ENCODE assay signal across 27 mouse cellular contexts in genomic region chr1:153121320-153121719, GRCm38 (mm10).
DNase-seq lines count a peak whose midpoint lies in the region; ATAC-seq and TF ChIP-seq lines count a peak whose summit lies in the region.
"Had no signal": no experiment of that assay in that cellular context is flagged by ENCODE, and none has a peak within 500 bp of the region (broad histone marks: within the 10 kb centered on the region; RNA-seq: fewer than 3 reads in every experiment).

No protein-coding gene starts in this region.

- no peak overlapping the region for H3K9ac ChIP-seq in liver, embryonic 13.5 days
- no peak overlapping the region for H3K9ac ChIP-seq in MEL (ENCODE audit: control insufficient read depth, low read depth, low read length, poor library complexity, severe bottlenecking)
- no peak overlapping the region for H3K9ac ChIP-seq in hindbrain, embryonic 14.5 days
- H3K9ac ChIP-seq: intestine, embryonic 15.5 days; lung, embryonic 14.5 days had no signal

- 0 out of 2 replicates have a peak, but pooled peaks cover 6% of the 10 kb centered on the region for H3K4me1 ChIP-seq in liver, embryonic 13.5 days (replicated peaks)
- H3K4me1 ChIP-seq in MEL (ENCODE audit: control insufficient read depth in 1 of 2, insufficient read depth in 2 of 2, low read length in 2 of 2) = peaks cover 5 to 24% of the 10 kb centered on the region in 2 experiments
- H3K4me1 ChIP-seq in embryonic fibroblast, embryonic 13.5 days (ENCODE audit: control insufficient read depth, insufficient read depth, low read length) = peaks cover 8% of the 10 kb centered on the region; the same call in 1 of the 2 replicates
- no peaks in the 10 kb centered on the region for H3K4me1 ChIP-seq in hindbrain, embryonic 14.5 days (replicated peaks; ENCODE audit: control insufficient read depth, insufficient read depth, low read length)
- H3K4me1 ChIP-seq: forebrain, embryonic 10.5 days; intestine, embryonic 15.5 days had no signal

- no peak overlapping the region for H3K27ac ChIP-seq in liver, embryonic 13.5 days
- H3K27ac ChIP-seq in MEL (ENCODE audit: control insufficient read depth, low read depth, low read length) = no peak overlapping the region; the same call in 1 of the 2 replicates
- peak overlapping the region; percentile 12; the same call in 1 of the 2 replicates for H3K27ac ChIP-seq in embryonic fibroblast, embryonic 13.5 days (ENCODE audit: insufficient read depth, low read length)
- no peak overlapping the region for H3K27ac ChIP-seq in hindbrain, embryonic 14.5 days
- H3K27ac ChIP-seq: embryonic facial prominence, embryonic 10.5 days; forebrain, embryonic 10.5 days; intestine, embryonic 15.5 days; layer of hippocampus, adult 2 months; midbrain, embryonic 10.5 days had no signal

- no peak overlapping the region for H3K4me3 ChIP-seq in liver, embryonic 13.5 days (replicated peaks)
- peak overlapping the region in 1 of 2 experiments; percentile 22; a peak in 1 of 4 replicates for H3K4me3 ChIP-seq in MEL (ENCODE audit: control insufficient read depth in 1 of 2, insufficient read depth in 1 of 2, low read depth in 2 of 2, low read length in 2 of 2)
- no peak overlapping the region for H3K4me3 ChIP-seq in embryonic fibroblast, embryonic 13.5 days (ENCODE audit: insufficient read depth, low read length)
- no peak overlapping the region for H3K4me3 ChIP-seq in hindbrain, embryonic 14.5 days (replicated peaks; ENCODE audit: low read length)
- H3K4me3 ChIP-seq: embryonic facial prominence, embryonic 10.5 days; forebrain, embryonic 10.5 days; intestine, embryonic 15.5 days; layer of hippocampus, adult 2 months; midbrain, embryonic 10.5 days had no signal

- H3K4me2 ChIP-seq in liver, embryonic 13.5 days = no peak overlapping the region
- H3K4me2 ChIP-seq in hindbrain, embryonic 14.5 days (replicated peaks) = no peak overlapping the region
- H3K4me2 ChIP-seq: intestine, embryonic 15.5 days; liver, embryonic 11.5 days; lung, embryonic 14.5 days had no signal

- 0 out of 2 replicates have a peak, but pooled peaks have one; percentile 54 for ATAC-seq in liver, embryonic 13.5 days (ENCODE audit: low read depth)
- no peak for ATAC-seq in hindbrain, embryonic 14.5 days (ENCODE audit: low FRiP score)
- ATAC-seq in cerebellum, adult (ENCODE audit: insufficient number of reproducible peaks, low FRiP score, low TSS enrichment) = no peak
- ATAC-seq: CD4-positive, CD25-positive, alpha-beta regulatory T cell, adult 4 months; forebrain, embryonic 16.5 days; hindbrain, embryonic 16.5 days; intestine, embryonic 15.5 days had no signal

- TF ChIP-seq CTCF in MEL (IDR thresholded peaks at IDR 0.05 in 2 of 3, conservative IDR thresholded peaks at IDR 0.05 in 1 of 3; ENCODE audit: control insufficient read depth in 1 of 3, insufficient read depth in 1 of 3, low read depth in 2 of 3, low read length in 3 of 3, poor library complexity in 1 of 3, severe bottlenecking in 1 of 3) = no peak
- no peak for TF ChIP-seq CTCF in embryonic fibroblast, embryonic 13.5 days (IDR thresholded peaks at IDR 0.05; ENCODE audit: borderline replicate concordance, insufficient read depth, low read length)

- H3K79me2 ChIP-seq in MEL (ENCODE audit: control insufficient read depth, insufficient read depth, low read length, poor library complexity) = no peaks in the 10 kb centered on the region

- no peak for TF ChIP-seq POLR2A in MEL (IDR thresholded peaks at IDR 0.05; ENCODE audit: control insufficient read depth in 1 of 2, insufficient read depth in 1 of 2, low read depth in 1 of 2, low read length in 2 of 2, poor library complexity in 1 of 2)
- TF ChIP-seq POLR2A in embryonic fibroblast, embryonic 13.5 days (IDR thresholded peaks at IDR 0.05; ENCODE audit: low read depth, low read length) = no peak

- peak; percentile 25 to 62; a peak in 2 of 4 replicates for TF ChIP-seq EP300 in MEL (IDR thresholded peaks at IDR 0.05; ENCODE audit: low read depth in 1 of 2, low read length in 2 of 2)

- no peaks in the 10 kb centered on the region for H3K36me3 ChIP-seq in liver, embryonic 13.5 days
- peaks cover 0 to 10% of the 10 kb centered on the region in 2 experiments; a peak in 2 of 4 replicates for H3K36me3 ChIP-seq in MEL (ENCODE audit: control insufficient read depth in 1 of 2, insufficient read depth in 2 of 2, low read length in 2 of 2)
- H3K36me3 ChIP-seq in hindbrain, embryonic 14.5 days (replicated peaks; ENCODE audit: control insufficient read depth, insufficient read depth) = no peaks in the 10 kb centered on the region
- H3K36me3 ChIP-seq: embryonic facial prominence, embryonic 10.5 days; forebrain, embryonic 10.5 days; intestine, embryonic 15.5 days; midbrain, embryonic 10.5 days had no signal

- H3K27me3 ChIP-seq in liver, embryonic 13.5 days = no peaks in the 10 kb centered on the region
- peaks cover 0 to 2% of the 10 kb centered on the region in 2 experiments; a peak in 1 of 4 replicates for H3K27me3 ChIP-seq in MEL (ENCODE audit: control insufficient read depth in 1 of 2, insufficient read depth in 2 of 2, low read length in 2 of 2)
- no peaks in the 10 kb centered on the region for H3K27me3 ChIP-seq in hindbrain, embryonic 14.5 days (ENCODE audit: control insufficient read depth, insufficient read depth, low read length)
- H3K27me3 ChIP-seq: intestine, embryonic 15.5 days had no signal

- no peak for DNase-seq in liver, embryonic 13.5 days
- DNase-seq in liver (no peak), MEL (ENCODE audit: low read depth, low spot score) (peak; percentile 66)
- DNase-seq in hindbrain, embryonic 14.5 days (ENCODE audit: low spot score) = no peak
- no peak for DNase-seq in cerebellum, adult 9-11 months
- DNase-seq: adrenal gland, adult 8-10 months; cerebellum, postnatal 10 days; gastrocnemius, postnatal 36 days; kidney, adult 9 months; kidney, postnatal 25 days; layer of hippocampus, postnatal 36 days; lung, embryonic 14.5 days; lung, postnatal 36 days; right cerebral cortex, postnatal 14 days; spleen, adult 18-20 months; thymus, postnatal 14 days had no signal

- TF ChIP-seq RAD21 in MEL (IDR thresholded peaks at IDR 0.05; ENCODE audit: low read depth, low read length) = no peak

- H3K9me3 ChIP-seq in liver, embryonic 13.5 days (replicated peaks) = no peaks in the 10 kb centered on the region
- no peaks in the 10 kb centered on the region for H3K9me3 ChIP-seq in MEL (replicated peaks; ENCODE audit: insufficient read depth, low read length)
- no peaks in the 10 kb centered on the region for H3K9me3 ChIP-seq in hindbrain, embryonic 14.5 days (ENCODE audit: control insufficient read depth, low read length)
- H3K9me3 ChIP-seq: embryonic facial prominence, embryonic 10.5 days; forebrain, embryonic 10.5 days; intestine, embryonic 15.5 days; midbrain, embryonic 10.5 days had no signal

- 37% methylated on average over 5 of the region's 5 CpGs for WGBS in liver, embryonic 13.5 days (ENCODE audit: insufficient replicate concordance)
- 86% methylated on average over 5 of the region's 5 CpGs for WGBS in hindbrain, embryonic 14.5 days

TF ChIP-seq in MEL, 35 proteins besides CTCF, POLR2A, EP300 and RAD21:
- TF ChIP-seq MYB (IDR thresholded peaks at IDR 0.05; ENCODE audit: low read depth, low read length) (peak; percentile 67), KAT2A (conservative IDR thresholded peaks at IDR 0.05; ENCODE audit: low read depth, low read length) (no peak), TBP (IDR thresholded peaks at IDR 0.05; ENCODE audit: low read depth, low read length) (0 out of 2 replicates have a peak, but pooled peaks have one; percentile 23), GATA1 (IDR thresholded peaks at IDR 0.05; ENCODE audit: low read depth, low read length) (peak; percentile 71)
